Mouse (Mus musculus): Measurements from ENCODE around the gene Tsen2.

Tsen2 gene

DNA sequence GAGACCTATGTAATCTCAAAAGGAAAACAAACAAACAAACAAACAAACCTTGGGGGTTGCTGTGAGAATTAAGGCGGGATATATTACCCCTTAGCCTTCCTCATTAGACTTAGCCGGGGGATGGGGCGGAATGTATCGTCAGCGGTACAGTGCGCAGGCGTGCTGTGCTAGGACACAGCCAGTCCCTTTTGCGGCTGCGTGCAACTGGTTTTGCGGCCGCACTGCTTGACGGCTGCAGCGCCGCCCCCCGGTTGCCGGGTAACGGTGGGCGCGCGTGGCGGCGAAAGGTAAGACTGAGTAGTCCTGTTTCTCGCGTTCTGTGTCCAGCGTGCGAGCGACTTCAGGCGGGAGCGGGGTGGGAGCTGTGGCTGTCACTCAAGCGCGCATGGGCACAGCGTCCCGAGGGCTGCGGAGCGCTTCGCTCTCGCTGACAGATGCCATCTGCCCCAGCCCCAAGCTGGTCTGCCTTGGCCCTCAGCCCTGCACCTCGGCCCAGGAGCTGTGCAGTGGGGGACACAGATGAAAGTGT, at the start of gene Tsen2:
Gene Tsen2, plus strand, starts transcription at position 223 of the 529 bp plus-strand sequence.
- peak; percentile 98 for DNase-seq

DNA sequence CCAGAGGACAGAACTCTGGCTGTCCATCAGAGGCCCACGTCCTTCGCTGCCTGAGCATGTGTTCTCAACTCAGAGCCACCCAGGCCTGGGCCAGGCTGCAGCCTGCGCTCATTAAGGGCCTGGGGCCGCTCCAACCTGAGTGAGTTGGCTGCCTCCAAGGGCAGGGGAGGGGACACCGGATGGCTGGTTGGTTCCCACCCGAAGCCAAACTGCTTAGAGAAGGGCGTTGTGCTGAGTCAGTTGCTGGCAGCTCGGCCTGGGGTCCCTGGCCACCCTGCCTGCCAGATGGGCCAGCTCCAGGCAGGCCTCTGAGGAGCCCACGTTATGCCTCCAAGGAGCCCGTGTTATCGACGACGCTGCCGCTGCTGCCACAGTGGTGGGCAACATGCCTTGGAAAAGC, 44.9 kb upstream of the Tsen2 start:
- DNase-seq = no peak

DNA sequence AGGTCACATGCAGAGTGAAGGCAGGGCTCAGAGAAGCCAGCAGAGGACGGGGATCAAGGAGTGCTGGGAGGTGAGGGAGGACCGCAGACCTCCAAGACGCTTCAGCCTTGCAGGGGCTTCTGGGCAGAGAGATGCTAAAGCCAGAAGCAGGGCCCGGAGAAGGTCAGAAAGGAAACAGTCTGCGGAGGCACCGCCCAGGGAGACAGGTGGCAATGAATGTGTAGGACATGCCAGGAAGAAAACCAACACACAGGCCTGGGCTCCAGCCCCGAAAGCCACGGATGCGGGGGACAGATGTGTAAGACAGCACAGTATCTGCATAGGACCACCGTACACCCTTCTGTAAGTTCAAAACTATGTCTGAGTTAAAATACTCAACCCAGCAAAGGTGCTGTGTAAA, 44.2 kb upstream of the Tsen2 start:
- DNase-seq = no peak

DNA sequence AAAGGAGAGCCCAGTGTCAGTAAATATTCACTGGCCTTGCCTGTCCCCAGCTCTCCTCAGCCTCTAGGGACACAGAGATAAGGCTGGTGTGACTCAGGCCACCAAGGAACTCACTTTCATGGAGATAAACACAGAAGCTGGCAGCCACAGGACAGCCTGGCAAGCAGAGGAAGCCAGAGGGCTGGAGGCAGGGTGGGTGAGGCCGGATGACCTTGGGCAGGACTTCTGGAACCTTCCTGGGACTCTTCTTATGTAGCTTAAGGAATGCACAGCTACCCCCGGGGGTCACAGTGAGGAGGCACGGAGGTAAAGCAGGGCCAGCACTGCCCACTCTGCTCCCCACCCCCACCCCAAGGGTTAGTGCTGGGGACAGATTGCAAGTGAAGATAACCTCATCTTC, 43.3 kb upstream of the Tsen2 start:
- no peak for DNase-seq

DNA sequence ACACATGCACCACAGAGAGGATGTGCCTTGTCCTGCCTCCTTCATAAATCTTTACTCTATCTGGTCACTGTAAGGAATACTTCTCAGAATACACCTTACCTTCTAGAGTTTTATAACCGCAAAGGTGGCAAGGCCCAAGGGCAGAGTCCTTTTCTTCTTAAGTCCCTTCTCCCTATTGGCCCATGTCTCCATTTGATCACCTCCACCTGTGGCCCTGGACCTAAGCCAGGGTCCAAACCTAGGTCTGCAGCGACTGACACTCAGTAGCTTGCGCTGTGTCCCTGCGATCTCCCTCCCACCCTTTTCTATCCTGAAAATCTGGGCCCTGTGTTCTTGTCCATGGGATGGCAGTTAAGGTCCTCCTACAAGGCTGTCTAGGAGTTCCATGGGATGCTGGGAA, 41.4 kb upstream of the Tsen2 start:
- DNase-seq = no peak

DNA sequence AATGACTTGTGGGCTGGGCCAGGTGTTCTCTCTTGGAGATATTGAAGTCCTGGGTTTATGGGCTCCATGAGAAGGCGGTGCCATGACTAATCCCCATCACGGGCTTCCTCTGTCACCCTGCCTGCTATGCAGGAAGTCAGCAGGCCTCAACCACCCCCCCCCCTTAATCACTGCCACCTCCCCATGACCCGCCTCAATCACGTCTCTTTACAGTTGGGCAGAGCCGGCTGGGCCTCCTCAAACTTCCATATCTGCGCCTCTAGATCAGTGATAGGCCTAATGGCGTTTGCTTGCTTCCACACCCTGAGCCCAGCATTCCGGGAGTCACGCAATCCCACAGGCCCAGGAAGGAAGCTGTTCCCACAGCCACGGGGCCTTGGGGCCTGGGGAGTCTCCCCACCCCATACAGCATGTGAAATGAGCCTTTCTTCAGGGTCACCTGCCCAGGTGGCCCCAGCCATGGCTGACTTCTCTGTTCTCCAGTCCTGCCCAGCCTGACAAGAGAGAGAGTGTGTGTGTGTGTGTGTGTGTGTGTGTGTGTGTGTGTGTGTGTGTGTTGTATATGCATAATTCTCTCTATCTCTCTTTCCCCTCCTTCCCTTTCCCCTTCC, 40.8 kb upstream of the Tsen2 start:
- no peak for DNase-seq

DNA sequence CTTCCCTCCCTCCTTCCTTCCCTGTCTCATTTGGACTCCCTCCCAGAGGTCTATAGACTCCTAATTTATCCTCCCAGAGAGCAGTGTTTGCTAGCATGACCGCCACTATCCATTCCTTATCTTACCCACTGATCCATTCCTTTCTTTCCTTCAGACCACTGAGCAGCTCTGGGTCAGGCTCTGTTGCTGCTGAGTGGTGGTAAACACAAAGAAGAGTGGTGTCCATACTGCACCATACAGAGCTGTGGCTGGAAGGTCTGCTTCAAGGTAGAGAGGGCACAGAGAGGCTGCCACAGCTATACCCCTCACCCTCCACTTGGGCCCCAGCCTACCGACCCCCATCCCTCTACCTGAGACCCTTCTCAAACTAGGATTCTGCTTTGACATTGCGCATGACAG, 40.3 kb upstream of the Tsen2 start:
- no peak for DNase-seq

DNA sequence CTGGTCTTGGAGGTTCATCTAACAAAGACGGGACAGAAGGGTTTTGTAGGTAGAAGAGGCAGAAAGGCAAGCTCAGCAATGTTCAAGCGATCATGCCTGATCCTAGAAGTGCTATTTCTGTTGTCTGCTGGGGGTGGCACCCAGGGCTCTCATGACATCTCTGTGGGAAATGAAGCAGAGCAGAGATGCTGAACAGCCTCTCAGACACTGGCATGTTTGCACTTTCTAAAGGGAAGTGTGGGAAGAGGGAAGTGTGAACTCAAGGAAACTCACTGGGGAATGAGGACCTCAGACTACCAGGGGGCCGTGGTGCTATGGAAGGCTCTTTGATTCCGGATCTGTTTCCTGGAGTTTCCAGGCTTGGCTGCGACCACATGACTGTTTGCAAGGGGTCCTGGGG, 39.5 kb upstream of the Tsen2 start:
- no peak for DNase-seq

DNA sequence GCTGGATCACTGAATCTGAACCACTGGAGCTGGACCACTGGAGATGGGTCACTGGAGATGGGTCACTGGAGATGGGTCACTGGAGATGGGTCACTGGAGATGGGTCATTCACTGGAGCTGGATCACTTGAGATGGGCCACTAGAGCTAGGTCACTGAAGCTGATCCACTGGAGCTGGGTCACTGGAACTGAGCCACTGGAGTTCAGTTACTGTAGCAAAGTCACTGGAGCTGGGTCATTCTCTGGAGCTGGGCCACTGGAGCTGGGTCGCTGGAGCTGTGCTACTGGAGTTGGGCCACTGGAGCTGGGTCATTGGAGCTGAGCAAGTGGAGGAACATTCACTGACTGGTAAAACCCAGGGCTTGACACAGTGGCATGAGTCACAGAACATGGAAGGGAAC, 38.0 kb upstream of the Tsen2 start:
- no peak for DNase-seq

DNA sequence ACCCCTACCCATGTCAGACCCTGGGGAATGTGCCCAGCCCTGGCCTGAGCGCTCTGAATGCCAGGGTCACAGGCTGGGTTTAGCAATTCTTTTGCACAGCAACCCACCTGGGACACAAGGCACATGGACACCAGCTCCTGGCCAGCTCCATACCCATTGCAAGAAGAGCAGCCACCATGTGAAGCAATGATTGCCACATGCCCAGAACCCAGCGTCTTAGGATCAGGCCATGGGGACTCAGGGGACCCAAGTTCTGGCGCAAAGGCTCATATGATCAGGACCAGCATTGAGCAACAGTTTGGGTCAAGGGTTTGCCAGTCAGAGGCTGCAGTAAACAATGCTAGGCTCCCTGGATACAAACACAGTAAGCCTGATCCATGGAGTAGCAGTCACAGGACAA, 33.0 kb upstream of the Tsen2 start:
- no peak for DNase-seq

DNA sequence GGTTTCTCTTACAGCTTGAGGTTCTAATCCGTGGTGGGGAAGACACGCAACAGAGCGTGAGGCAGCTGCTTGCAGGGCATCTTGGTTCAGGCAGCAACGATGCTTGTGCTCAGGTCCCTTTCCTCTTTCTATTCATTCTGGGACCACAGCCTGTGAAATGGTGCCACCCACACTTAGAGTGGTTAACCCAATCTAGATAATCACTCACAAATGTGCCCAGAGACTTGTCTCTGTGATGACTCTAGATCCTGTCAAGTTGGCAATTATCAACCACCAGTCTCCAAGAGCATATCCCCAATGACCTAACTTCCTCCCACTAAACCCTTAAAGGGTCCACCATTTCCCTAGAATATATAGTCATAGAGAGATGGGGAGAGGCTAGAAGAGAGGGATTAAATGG, 31.3 kb upstream of the Tsen2 start:
- no peak for DNase-seq

DNA sequence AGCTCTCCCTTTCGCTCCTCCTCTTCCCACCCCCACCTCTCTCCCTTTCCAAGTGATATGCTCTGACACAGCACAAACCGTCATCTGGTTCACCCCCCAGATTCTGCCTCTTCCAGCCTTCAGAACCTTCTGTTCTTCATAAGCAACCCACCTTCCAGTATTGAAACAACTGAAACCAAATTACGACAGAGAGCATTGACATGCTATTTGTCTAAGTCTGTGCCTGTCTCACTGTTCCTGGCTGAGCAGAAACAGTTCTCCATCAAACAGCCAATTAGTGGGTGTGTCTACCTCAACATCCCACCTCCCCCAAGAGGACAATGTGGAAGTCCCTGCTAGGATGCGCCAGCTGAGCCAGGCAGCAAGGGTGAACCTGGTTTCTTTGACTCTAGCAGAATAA, 26.6 kb upstream of the Tsen2 start:
- no peak for DNase-seq

DNA sequence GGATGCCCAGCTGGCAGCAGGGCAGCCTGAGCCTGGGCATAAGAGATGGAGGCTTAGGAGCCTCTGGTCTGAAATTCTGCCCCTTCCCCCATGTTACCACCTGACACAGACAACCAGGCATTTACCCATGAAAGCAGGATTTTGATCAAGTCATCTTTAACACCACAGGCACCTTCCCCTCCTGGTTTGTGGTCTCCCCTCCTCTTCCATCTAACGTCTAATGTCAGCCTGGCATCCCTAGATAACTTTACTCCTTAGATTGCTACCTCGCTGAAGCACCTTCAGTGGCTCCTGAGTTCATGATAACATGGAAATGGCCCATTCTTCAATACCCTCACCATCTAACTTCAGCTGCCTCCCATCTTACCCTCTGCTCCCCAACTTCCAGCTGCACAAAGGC, 26.1 kb upstream of the Tsen2 start:
- DNase-seq = no peak

DNA sequence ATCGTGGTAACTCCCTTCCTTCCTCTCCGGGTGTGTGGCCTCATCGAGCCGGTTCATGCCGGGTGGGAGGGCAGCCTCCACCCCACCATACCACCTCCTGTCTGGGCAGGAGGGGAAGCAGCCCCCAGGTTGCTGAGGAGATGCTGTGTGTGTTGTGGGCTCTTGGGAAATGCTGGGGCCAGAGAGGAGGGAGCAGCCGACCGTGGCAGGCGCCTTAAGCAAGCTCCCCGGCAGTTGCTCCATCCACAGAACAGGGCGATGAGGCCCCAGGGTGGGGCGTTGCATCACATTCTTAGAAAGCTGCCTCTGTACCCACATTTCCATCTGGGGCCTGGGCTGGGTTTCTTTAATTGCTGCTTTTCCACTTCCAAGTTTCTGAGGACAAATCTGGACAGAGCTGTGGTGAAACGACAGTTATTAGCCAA, 25.2 kb upstream of the Tsen2 start:
- DNase-seq = peak; percentile 44

DNA sequence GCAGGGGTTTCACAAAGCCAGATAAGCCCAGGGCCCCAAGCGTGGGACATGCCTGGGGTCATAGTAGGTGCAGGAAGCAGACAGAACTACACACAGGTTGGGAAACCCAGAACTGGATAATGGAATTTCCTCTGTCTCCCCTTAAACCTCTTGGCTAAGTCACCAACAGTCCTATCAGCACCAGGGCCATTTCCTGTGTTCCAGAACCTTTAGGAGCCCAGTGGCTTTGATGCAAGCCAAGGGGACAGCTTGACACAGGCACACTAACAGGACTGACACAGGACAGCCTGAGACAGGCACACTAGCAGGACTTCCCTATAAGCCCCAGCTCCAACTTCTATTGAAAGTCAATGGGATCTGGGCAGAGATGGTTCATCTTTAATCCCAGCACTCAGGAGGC, 22.5 kb upstream of the Tsen2 start:
- DNase-seq = no peak

DNA sequence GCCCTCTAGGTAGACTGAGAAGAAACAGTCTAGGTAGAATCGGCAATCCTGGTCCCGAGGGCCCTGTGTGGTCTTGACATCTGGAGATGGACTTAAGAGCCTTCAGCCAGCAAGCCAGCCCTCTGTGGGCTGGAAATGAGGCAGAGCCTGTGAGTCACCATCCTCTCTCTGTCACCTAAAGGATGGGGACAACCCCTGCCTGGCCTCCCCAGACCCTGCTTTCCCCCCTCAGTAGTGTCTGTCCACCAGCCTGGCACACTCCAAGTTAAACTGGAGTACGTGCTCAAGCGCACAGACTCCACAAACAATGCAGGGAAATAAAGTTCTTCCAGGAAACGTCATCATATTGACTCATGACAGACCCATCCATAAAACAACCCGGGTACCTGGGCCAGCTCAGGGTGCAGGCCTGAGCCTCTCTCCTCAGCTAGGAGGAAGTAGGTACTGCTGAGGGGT, 21.7 kb upstream of the Tsen2 start:
- no peak for DNase-seq

DNA sequence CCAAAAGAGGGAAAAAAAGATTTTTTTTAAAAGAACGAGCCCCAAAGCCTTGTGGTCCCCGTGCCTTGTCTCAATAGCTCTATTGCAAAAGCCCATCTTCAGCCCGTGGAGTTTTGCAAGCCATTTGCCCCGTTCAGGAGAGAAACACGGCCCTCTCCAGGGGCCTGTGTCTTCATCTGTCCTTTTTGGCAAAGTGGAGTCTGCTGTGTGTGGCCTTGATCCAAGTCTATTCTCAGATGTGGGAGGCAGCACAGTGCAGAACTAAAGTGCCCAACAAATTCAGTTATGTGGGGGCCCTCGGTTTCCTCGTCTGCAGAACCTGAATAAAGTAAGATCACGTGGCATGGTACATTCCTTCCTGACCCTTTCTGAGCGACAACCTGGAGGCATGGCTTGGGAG, 21.3 kb upstream of the Tsen2 start:
- no peak for DNase-seq

DNA sequence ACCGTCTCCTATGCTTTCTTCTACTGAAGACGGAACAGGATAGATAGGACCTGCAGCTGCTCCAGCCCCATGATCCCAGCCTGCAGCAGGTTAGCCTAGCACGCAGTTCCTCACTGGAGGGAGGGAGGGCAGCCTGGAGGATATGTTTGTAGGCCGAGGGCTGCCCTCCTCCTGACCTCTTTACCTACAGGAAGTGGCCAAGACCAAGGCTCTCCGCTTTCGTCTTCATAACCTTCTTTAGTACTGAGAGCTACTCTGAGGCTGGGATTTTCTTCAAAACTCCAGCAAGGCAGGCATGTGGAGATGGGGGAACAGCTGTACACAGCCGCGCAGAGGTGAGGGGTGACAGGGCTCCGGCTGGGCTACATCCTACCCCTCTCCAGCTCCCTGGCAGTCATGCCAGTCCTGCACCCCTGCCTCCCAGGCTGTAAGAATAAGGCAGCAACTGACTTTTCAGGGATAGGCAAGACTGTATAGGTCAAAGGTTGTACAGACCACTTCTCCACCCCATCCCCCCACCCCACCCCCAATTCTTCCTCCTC, 19.9 kb upstream of the Tsen2 start:
- DNase-seq = no peak

DNA sequence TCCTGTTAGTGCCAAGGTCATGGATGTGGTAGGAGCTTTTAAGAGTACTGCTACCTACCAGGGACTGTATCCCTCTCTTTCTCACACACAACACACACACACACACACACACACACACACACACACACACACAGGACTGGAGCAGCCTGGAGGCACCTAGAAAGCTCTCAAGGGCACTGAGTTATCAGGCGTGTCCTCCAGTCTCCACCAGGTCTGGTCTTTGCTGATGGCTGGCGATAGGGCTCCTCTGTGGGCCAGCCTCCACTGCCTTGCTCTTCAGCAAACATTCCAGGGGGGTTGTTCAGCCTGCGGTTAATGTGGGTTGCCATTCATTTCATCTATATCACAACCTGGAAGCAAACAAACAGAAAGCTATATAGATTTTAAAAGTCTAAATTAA, 17.0 kb upstream of the Tsen2 start:
- DNase-seq = no peak

DNA sequence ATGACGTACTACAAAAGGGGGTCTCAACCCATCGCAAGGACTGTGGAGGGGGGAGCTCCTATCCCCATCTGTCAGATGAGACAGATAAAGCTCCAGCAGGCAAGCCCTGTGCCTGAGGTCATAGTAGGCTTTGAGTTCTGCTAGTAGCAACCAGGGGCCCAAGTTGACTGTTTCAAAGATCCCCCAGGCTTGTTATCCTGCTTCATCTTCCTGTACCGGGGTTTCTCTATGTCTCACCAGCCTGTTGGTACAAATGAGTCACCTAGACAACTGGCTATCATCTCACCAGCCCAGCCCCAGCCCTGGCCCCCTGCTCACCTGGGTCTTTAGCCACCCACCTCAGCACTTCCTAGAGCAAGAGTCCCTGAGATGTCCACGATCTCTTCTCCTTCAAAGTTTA, 16.1 kb upstream of the Tsen2 start:
- DNase-seq = no peak

DNA sequence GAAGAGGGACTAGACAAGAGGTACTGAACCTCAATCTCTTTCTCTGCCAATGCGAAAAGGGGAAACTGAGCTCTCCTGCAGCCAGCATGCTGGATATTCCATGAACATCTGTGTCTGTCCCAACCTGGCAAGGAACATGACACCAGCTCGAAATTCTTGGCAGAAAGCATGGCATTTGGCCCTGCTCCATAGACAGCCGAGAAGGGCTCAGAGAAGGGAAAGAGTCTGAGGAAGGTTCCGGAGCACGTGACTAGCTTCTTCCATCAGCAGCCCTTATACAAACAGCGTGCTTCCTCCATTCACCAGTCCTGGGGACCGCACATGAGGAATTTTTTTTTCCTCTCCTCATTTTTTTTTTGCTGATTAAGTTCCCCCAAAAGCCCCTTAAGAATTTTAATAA, 9.8 kb upstream of the Tsen2 start:
- no peak for DNase-seq

DNA sequence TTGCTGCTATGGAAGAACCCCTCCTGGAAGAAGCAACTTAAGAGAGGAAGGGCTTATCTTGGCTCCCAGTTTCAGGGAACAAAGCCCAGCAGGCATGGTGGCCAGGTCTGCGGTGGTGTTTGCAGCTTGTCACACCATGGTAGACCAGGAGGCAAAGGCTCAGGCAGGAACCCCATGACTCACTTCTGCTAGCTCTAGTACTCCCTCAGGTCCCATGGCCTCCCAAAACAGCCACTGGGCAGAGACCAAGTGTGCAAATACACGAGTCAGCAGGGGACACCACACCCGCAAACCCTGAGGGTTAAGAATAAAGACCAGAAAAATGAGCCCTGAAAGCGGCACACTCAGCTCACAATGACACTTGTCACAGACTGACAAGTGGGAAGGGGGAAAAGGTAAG, 8.3 kb upstream of the Tsen2 start:
- no peak for DNase-seq

DNA sequence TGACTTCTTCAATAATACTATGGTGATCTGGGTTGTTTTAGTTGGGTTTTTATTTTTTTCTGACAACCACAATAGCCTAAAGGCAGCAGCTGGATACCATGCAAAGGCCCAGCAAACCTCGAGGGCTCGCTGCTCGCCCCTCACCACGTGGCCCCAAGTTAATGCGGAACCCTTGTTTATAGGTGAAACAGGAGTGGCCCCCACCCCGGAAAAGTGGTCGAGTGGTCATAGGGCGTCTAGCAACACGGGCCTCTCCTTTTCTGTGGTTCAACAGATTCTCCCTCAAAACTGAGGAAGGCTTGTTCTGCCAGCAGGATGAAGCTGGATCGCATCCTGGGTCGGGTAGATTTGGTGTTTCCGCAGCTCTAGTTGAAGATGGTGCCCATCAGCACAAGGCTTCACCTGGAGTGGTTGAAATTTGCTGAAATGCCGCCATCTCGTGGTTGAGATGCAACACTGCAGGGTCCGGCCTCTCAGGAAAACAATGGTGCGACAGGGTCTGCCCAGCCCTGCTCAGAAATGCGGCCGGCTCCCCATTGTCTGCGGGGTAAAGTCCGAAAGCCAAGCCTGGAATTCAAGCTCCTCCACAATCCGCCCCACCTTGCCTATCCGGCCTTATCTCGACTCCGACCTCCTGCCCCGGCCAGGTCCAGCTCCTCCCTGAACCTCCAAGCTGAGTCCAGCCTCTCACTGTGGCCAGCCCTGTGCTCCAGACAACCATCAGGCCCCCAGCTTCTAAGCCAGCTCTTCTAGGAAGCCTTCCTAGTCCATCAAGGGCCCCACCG, 5.6 kb upstream of the Tsen2 start:
- peak; percentile 83 for DNase-seq

DNA sequence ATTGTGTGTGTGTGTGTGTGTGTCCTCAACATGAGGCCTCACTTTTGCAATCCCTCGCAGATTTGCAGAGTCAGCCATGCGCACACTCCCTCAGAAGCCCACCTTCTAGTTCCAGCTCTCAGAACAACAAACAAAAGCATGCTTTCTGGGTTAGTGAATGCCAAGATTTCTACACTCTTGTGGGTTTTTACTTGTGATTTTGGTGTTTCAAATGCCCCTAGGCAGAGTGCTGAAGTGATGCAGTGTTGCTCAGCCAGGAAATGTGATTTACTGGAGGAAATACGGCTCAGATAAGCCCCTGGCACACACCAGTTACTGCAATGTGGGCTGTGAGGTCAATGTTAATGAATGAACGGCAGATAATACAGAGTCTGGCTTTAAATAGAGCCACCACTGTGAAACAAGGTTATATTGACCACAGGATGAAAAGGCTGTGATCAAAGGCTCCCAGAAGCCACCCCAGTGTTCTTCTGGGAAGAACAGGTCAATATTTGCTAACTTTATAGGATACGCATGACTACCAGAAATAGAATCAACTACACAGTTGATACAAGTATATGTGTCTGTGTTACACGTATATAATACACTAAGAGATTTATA, 2.7 kb upstream of the Tsen2 start:
- DNase-seq = no peak

Measured in thymus, postnatal 25 days (tissue).